Mouse (Mus musculus) stomach, embryonic 15.5 days (tissue): ENCODE results near the gene Ifit2. TPM values are rescaled to one million over a fixed set of nuclear protein-coding genes. Genes with fewer than 3 reads are reported as not detected.

Experiments
- ATAC-seq: fragments of 200-750 bp; cut with Nextera tagmentation; 2 replicates; pipeline ENCODE4 v1.8.0; 2017; ENCODE audit warnings: low read depth, moderate number of reproducible peaks, moderate TSS enrichment; ENCODE audit not compliant: insufficient read depth, low FRiP score
- H3K27ac ChIP-seq: fragments of 300-500 bp; sonication (generic); 2 replicates; pipeline ENCODE4 v1.5.1; 2015; ENCODE audit warnings: mild to moderate bottlenecking, inconsistent platforms
- H3K27me3 ChIP-seq: fragments of 300-500 bp; sonication (generic); replicated peaks from 2 replicates; pipeline ENCODE4 v1.6.1; 2015; ENCODE audit warnings: inconsistent platforms
- H3K36me3 ChIP-seq: fragments of 300-500 bp; sonication (generic); 2 replicates; pipeline ENCODE4 v1.6.1; 2015; ENCODE audit warnings: inconsistent platforms
- H3K4me1 ChIP-seq: fragments of 300-500 bp; sonication (generic); 2 replicates; pipeline ENCODE4 v1.6.1; 2015; ENCODE audit warnings: inconsistent platforms
- H3K4me2 ChIP-seq: fragments of 300-500 bp; sonication (generic); 2 replicates; pipeline ENCODE4 v1.6.1; 2015; ENCODE audit warnings: mild to moderate bottlenecking, inconsistent platforms
- H3K4me3 ChIP-seq: fragments of 300-500 bp; sonication (generic); replicated peaks from 2 replicates; pipeline ENCODE4 v1.5.1; 2015; ENCODE audit warnings: inconsistent platforms
- H3K9ac ChIP-seq: fragments of 300-500 bp; sonication (generic); 2 replicates; pipeline ENCODE4 v1.6.1; 2015; ENCODE audit warnings: inconsistent platforms
- H3K9me3 ChIP-seq: fragments of 300-500 bp; sonication (generic); 2 replicates; pipeline ENCODE4 v1.6.1; 2016; ENCODE audit warnings: inconsistent platforms
- WGBS: fragments of 180-500 bp; shearing (Covaris S2); methylation state at CpG from one replicate; pipeline ENCODE4 v1.1.7; 2015; 5-methylcytosine and 5-hydroxymethylcytosine counted together
- polyA plus RNA-seq: library from polyadenylated mRNA; unstranded; fragments of >200 nt; fragmentation: Nextera tagmentation; extraction: Ambion mirVana; gene quantifications from 2 replicates; pipeline ENCODE4 v1.2.1, GENCODE M21; 2015

Ifit2 gene
- 5.5 and 6.2 TPM in 2 replicates for polyA plus RNA-seq

GRCm38 (mm10) chr19:34550534-34551223 is at the start of gene Ifit2:
Ifit2 (plus strand) TSS chr19:34550694.
- Histone ChIP-seq H3K4me1 (no peaks in the 10 kb centered on the region), H3K9me3 (no peaks in the 10 kb centered on the region), H3K9ac (no peak within 1 kb of the TSS), H3K4me3 (peak within 1 kb of the TSS; percentile 53), H3K27me3 (no peaks in the 10 kb centered on the region), H3K27ac (0 out of 2 replicates have a peak within 1 kb of the TSS, but pooled peaks have one; percentile 57), H3K36me3 (no peaks in the 10 kb centered on the region), H3K4me2 (peak within 1 kb of the TSS; percentile 76)
- WGBS, result under 1% methylated on average over 22 of the region's 22 CpGs
- ATAC-seq, result peak; percentile 91

GRCm38 (mm10) chr19:34500763-34501162 is 49.7 kb upstream of the Ifit2 start:
- no peak overlapping the region for H3K9ac ChIP-seq
- no peak overlapping the region for H3K4me2 ChIP-seq
- no peaks in the 10 kb centered on the region for H3K36me3 ChIP-seq
- ATAC-seq, result peak; percentile 60; the same call in 1 of the 2 replicates
- H3K27me3 ChIP-seq, result no peaks in the 10 kb centered on the region
- H3K4me1 ChIP-seq, result 0 out of 2 replicates have a peak, but pooled peaks cover 3% of the 10 kb centered on the region
- H3K9me3 ChIP-seq, result no peaks in the 10 kb centered on the region
- no peak overlapping the region for H3K4me3 ChIP-seq
- 43% methylated on average over 4 of the region's 4 CpGs for WGBS
- no peak overlapping the region for H3K27ac ChIP-seq

DNA sequence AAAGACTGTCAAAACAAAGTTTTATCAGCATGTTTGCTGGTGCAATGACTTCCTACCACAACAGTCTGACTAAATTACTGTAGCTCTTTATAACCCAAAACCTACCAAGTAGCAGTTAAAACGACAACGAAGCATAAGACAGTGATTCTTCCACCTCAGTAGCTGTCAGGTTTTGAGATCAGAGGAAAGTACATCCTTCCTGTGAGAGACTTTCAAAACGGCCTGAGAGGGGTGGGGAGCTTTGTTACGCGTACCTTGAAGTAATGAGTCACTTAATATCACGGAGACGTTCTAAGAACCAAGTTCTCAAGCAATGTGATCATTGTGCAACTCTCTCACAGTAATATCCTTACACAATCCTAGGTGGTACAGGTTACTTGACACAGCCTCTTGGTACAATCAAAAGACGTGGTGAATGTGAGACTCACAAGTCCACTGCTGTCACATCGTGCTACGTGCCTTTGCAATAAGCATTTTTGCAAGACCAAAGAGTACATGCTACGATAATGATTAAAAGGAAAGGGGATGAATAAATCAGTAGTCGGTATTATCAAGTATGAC is 45.3 kb upstream of the Ifit2 start:
- no peaks in the 10 kb centered on the region for H3K9me3 ChIP-seq
- no peak overlapping the region for H3K4me2 ChIP-seq
- no peaks in the 10 kb centered on the region for H3K27me3 ChIP-seq
- no peak for ATAC-seq
- no peak overlapping the region for H3K9ac ChIP-seq
- no peak overlapping the region for H3K4me3 ChIP-seq
- H3K36me3 ChIP-seq, result no peaks in the 10 kb centered on the region
- WGBS, result 85% methylated on average over 12 of the region's 12 CpGs
- H3K27ac ChIP-seq, result no peak overlapping the region
- H3K4me1 ChIP-seq, result no peaks in the 10 kb centered on the region

- Histone ChIP-seq H3K9ac (no peak overlapping the region), H3K27me3 (no peaks in the 10 kb centered on the region), H3K4me1 (no peaks in the 10 kb centered on the region), H3K27ac (no peak overlapping the region), H3K36me3 (no peaks in the 10 kb centered on the region), H3K9me3 (no peaks in the 10 kb centered on the region), H3K4me3 (no peak overlapping the region), H3K4me2 (no peak overlapping the region)
- WGBS, result 70% methylated on average over 5 of the region's 5 CpGs
- no peak for ATAC-seq
Observed at GRCm38 (mm10) chr19:34510717-34511116, 39.8 kb upstream of the Ifit2 start.

DNA sequence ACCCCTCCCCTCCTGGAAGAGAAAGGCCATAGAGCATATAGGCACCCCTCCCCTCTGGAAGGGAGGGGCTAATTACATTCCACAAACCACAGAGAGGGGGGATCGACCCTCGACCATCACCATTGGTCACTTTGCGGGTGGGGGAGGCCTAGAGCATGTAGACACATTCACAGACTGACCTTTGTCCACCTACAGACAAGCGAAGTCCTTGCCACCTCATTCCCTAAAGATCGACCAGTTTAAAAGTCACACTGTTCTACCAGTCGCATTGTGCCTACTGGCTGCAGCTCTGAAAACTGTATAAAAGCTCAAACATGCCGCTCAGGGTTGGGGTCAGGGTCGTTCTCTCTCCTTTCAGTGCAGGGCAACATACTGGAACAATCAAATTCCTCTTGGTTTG is 39.0 kb upstream of the Ifit2 start:
- H3K4me3 ChIP-seq, result no peak overlapping the region
- no peak overlapping the region for H3K27ac ChIP-seq
- no peaks in the 10 kb centered on the region for H3K36me3 ChIP-seq
- no peak overlapping the region for H3K4me2 ChIP-seq
- no peaks in the 10 kb centered on the region for H3K27me3 ChIP-seq
- no peak for ATAC-seq
- H3K9ac ChIP-seq, result no peak overlapping the region
- H3K4me1 ChIP-seq, result no peaks in the 10 kb centered on the region
- no peaks in the 10 kb centered on the region for H3K9me3 ChIP-seq
- WGBS, result 47% methylated on average over 8 of the region's 8 CpGs

- no peak for ATAC-seq
- 0 out of 2 replicates have a peak, but pooled peaks cover 4% of the 10 kb centered on the region for H3K36me3 ChIP-seq
- no peaks in the 10 kb centered on the region for H3K27me3 ChIP-seq
- H3K4me1 ChIP-seq, result no peaks in the 10 kb centered on the region
- H3K9ac ChIP-seq, result no peak overlapping the region
- no peak overlapping the region for H3K4me3 ChIP-seq
- no peak overlapping the region for H3K4me2 ChIP-seq
- H3K27ac ChIP-seq, result no peak overlapping the region
- no peaks in the 10 kb centered on the region for H3K9me3 ChIP-seq
- 73% methylated on average over 3 of the region's 3 CpGs for WGBS
Observed at GRCm38 (mm10) chr19:34515681-34516080, 34.8 kb upstream of the Ifit2 start.

DNA sequence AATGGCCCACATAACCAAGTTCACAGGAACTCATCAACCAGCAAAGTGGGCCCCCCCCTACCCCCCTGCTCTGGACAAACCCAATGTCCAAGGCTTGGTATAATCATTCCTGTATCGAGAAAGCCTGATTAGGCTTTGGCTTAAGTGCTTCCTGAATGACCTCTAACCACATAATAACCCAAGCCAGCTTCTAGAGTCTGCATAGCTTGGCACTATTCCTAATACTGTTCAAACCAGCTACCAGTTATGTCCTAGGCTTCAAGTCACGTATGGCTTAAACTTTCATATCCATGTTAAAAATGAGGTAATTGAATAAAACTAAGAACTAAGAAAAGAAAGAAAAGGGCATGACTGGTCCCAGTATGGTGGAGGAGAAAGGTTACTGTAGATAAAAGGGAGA is 34.1 kb upstream of the Ifit2 start:
- H3K36me3 ChIP-seq, result 0 out of 2 replicates have a peak, but pooled peaks cover 4% of the 10 kb centered on the region
- WGBS, result 79% methylated on average over 2 of the region's 2 CpGs
- H3K4me1 ChIP-seq, result no peaks in the 10 kb centered on the region
- H3K9me3 ChIP-seq, result no peaks in the 10 kb centered on the region
- H3K27me3 ChIP-seq, result no peaks in the 10 kb centered on the region
- no peak overlapping the region for H3K9ac ChIP-seq
- ATAC-seq, result no peak
- no peak overlapping the region for H3K4me2 ChIP-seq
- H3K27ac ChIP-seq, result no peak overlapping the region
- H3K4me3 ChIP-seq, result no peak overlapping the region

DNA sequence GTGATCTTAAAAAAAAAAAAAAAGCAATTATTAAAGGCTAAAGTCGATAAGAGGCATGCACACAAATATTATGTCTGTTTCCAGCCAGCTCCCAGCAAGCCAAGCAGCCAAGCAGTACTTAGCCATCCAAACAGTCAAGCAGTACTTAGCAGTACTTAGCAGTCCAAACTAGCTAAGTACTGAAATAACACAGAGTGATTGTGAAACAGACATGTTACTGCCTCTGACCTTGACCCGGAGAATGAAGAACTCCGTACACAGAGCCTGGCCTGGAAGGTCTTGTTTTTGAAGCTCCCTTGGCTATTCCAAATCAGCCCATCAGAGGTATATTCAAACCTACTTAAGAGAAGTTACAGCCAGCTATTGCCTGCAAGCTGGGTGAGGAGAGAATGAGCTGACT is 33.3 kb upstream of the Ifit2 start:
- ATAC-seq, result no peak
- Histone ChIP-seq H3K4me3 (no peak overlapping the region), H3K27ac (no peak overlapping the region), H3K9ac (no peak overlapping the region), H3K4me1 (no peaks in the 10 kb centered on the region), H3K27me3 (no peaks in the 10 kb centered on the region), H3K36me3 (peaks cover 8% of the 10 kb centered on the region; the same call in 1 of the 2 replicates), H3K9me3 (no peaks in the 10 kb centered on the region), H3K4me2 (no peak overlapping the region)
- WGBS, result 79% methylated on average over 3 of the region's 3 CpGs

DNA sequence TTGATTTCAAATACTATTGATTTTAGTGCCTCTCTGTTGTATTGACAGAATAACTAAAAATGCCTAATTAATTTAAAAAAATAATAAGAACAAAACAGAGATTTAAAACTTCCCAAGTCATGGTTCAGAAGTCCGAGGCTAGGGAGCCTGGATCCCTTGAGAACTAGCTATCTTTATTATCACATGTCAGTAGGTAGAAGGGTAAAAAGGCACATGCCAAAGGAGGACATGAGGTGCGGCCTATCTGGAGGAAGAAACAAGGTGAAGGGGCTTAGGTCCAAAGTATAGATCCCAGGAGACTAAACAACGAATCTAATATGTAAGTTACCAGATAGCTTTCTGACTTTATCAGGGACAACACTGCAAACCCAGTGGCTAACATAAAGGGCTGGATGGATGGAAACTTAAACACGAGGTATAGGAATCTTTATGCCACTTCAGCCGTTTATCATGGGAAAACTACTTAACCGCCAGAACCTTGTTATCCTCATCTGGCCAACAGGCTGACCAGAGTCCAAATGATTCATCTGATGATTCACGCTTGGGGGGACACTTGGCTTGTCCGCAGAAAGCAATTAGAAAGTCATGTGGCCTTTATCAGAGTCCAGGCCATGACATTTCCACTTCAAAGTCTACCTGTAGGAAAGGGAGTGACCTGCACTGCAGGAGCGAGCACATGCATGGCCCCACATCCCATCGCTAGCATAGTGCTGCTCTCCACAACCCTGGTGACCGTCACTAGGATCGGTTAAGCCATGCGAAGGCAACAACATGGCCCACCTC is 32.5 kb upstream of the Ifit2 start:
- H3K27ac ChIP-seq, result no peak overlapping the region
- no peak overlapping the region for H3K4me2 ChIP-seq
- H3K4me3 ChIP-seq, result no peak overlapping the region
- H3K9ac ChIP-seq, result no peak overlapping the region
- ATAC-seq, result no peak
- 85% methylated on average over 13 of the region's 13 CpGs for WGBS
- peaks cover 8% of the 10 kb centered on the region; the same call in 1 of the 2 replicates for H3K36me3 ChIP-seq
- no peaks in the 10 kb centered on the region for H3K9me3 ChIP-seq
- H3K4me1 ChIP-seq, result no peaks in the 10 kb centered on the region
- no peaks in the 10 kb centered on the region for H3K27me3 ChIP-seq

DNA sequence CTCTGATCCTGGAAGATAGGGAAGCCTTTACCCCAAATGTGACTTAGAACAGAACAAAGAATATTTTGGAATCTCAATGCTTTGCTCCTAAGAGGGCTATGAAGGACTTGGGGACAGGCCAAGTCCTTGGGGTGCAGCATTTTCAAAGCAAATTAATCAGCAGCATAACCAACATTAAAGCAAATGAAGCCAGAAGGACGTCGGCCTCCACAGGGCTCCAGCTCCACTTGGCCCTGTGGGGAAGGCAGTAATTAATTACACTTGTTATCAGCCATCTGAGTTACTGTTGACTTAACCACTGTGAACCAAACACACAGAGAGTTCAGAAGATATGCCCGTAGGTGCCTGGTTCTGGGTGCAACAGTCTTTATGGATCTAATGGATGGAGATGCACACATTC is 31.7 kb upstream of the Ifit2 start:
- no peaks in the 10 kb centered on the region for H3K27me3 ChIP-seq
- peaks cover 8% of the 10 kb centered on the region; the same call in 1 of the 2 replicates for H3K36me3 ChIP-seq
- H3K4me3 ChIP-seq, result no peak overlapping the region
- no peak overlapping the region for H3K4me2 ChIP-seq
- no peak overlapping the region for H3K9ac ChIP-seq
- no peak overlapping the region for H3K27ac ChIP-seq
- no peaks in the 10 kb centered on the region for H3K4me1 ChIP-seq
- 31% methylated on average over 3 of the region's 3 CpGs for WGBS
- no peak for ATAC-seq
- H3K9me3 ChIP-seq, result no peaks in the 10 kb centered on the region

DNA sequence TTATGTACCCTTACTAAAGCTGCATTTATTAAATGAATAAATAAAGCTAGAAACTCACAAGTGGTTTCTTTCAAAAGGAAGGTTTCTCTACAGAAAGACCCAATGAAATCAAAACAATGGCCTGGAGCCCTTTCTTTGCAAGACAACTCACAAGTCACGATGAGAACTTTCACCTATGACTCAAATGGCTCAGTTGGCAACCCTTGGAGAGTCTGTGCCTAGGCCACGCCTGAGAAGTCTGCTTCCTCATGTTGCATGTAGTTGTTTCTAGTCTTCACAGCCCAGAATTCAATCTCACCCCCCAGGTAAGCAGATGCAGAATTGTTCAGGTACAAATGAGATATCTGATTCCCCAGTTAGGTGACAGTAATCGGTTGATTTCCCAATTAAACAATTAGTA is 30.8 kb upstream of the Ifit2 start:
- ATAC-seq, result no peak
- H3K9me3 ChIP-seq, result no peaks in the 10 kb centered on the region
- peaks cover 8% of the 10 kb centered on the region; the same call in 1 of the 2 replicates for H3K36me3 ChIP-seq
- no peak overlapping the region for H3K4me3 ChIP-seq
- peaks cover 2% of the 10 kb centered on the region; the same call in 1 of the 2 replicates for H3K4me1 ChIP-seq
- no peak overlapping the region for H3K27ac ChIP-seq
- H3K4me2 ChIP-seq, result no peak overlapping the region
- H3K9ac ChIP-seq, result no peak overlapping the region
- WGBS, result 82% methylated on average over 3 of the region's 3 CpGs
- no peaks in the 10 kb centered on the region for H3K27me3 ChIP-seq

- no peaks in the 10 kb centered on the region for H3K27me3 ChIP-seq
- 83% methylated on average over 4 of the region's 4 CpGs for WGBS
- no peak overlapping the region for H3K4me3 ChIP-seq
- H3K36me3 ChIP-seq, result peaks cover 8% of the 10 kb centered on the region; the same call in 1 of the 2 replicates
- no peak overlapping the region for H3K4me2 ChIP-seq
- no peak overlapping the region for H3K9ac ChIP-seq
- H3K4me1 ChIP-seq, result peaks cover 5% of the 10 kb centered on the region; the same call in 1 of the 2 replicates
- no peak overlapping the region for H3K27ac ChIP-seq
- H3K9me3 ChIP-seq, result no peaks in the 10 kb centered on the region
- no peak for ATAC-seq
Observed at GRCm38 (mm10) chr19:34520051-34520450, 30.4 kb upstream of the Ifit2 start.
